Mouse (Mus musculus) G1E (cell line): ENCODE measurements at regions not wholly inside any gene's neighbourhood (a gene's known extent, or its start where the extent isn't known, plus 50 kb on each side); places are given as distances from the start of the nearest gene placed in this dataset.

Source experiments
- ATAC-seq: 2 replicates; pipeline ENCODE4 v1.8.0; 2016; ENCODE audit warnings: mild to moderate bottlenecking; ENCODE audit not compliant: insufficient number of reproducible peaks, poor library complexity, low FRiP score, severe bottlenecking; ENCODE audit errors: extremely low read depth
- DNase-seq: peaks from one replicate; pipeline ENCODE4 v3.0.0; 2012; ENCODE audit warnings: low spot score
- H3K27me3 ChIP-seq: 2 replicates; pipeline ENCODE4 v1.6.1; 2012; ENCODE audit warnings: mild to moderate bottlenecking, low read length, inconsistent platforms; ENCODE audit not compliant: insufficient read depth
- H3K36me3 ChIP-seq: replicated peaks from 2 replicates; pipeline ENCODE3; 2012; ENCODE audit warnings: mild to moderate bottlenecking, inconsistent platforms
- H3K4me1 ChIP-seq: 2 replicates; pipeline ENCODE4 v1.6.1; 2012; ENCODE audit warnings: low read depth, low read length, inconsistent platforms, mixed read lengths; ENCODE audit not compliant: insufficient read depth
- H3K4me3 ChIP-seq: 2 replicates; pipeline ENCODE4 v1.5.1; 2012; ENCODE audit warnings: low read depth, mild to moderate bottlenecking, inconsistent platforms, low read length, moderate library complexity, mixed read lengths
- H3K9me3 ChIP-seq: replicated peaks from 2 replicates; pipeline ENCODE4 v1.6.1; 2012; ENCODE audit warnings: inconsistent platforms
- CTCF ChIP-seq: IDR thresholded peaks from 2 replicates; pipeline ENCODE4 v1.5.1; 2012; ENCODE audit warnings: low read depth, low read length, inconsistent platforms, mixed read lengths
- GATA1 ChIP-seq: IDR thresholded peaks from 2 replicates; pipeline ENCODE4 v1.6.1; 2012; ENCODE audit warnings: borderline replicate concordance, low read length, inconsistent platforms, mixed read lengths
- GATA2 ChIP-seq: IDR thresholded peaks from 2 replicates; pipeline ENCODE4 v1.6.1; 2012; ENCODE audit warnings: low read depth, low read length, inconsistent platforms, borderline replicate concordance
- POLR2AphosphoS5 ChIP-seq: IDR thresholded peaks from 2 replicates; pipeline ENCODE4 v1.6.1; 2012; ENCODE audit warnings: low read depth, low read length, inconsistent platforms; ENCODE audit not compliant: insufficient replicate concordance
- TAL1 ChIP-seq: conservative IDR thresholded peaks from 2 replicates; pipeline ENCODE4 v1.6.1; 2012; ENCODE audit warnings: low read depth, low read length, inconsistent platforms, mixed read lengths

DNA sequence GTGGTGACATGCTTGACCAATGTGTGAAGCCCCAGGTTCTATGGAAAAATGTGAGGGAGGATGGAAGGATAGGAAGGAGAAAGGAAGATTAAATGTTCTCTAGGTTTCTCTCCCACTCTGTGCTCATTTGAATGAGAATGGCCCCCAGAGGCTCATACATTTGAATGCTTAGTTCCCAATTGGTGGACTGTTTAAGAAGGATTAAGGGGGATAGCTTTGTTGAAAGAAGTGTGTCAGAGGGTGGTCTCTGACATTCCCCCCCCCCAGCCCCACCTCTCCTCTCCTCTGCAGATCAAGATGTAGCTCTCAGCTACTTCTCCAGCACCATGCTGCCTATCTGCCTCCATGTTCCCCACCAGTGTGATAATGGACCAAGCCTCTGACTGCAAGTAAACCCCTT, 467.7 kb upstream of the Castor2 start:
- Histone ChIP-seq H3K9me3 (peaks cover 23% of the 10 kb centered on the region), H3K4me3 (no peak overlapping the region), H3K27me3 (no peaks in the 10 kb centered on the region), H3K4me1 (no peaks in the 10 kb centered on the region), H3K36me3 (no peaks in the 10 kb centered on the region)
- ATAC-seq, result no peak
- DNase-seq, result no peak
- no peak for TF ChIP-seq GATA1
- TF ChIP-seq CTCF, result no peak
- no peak for TF ChIP-seq GATA2
- no peak for TF ChIP-seq TAL1
- TF ChIP-seq POLR2AphosphoS5, result no peak

DNA sequence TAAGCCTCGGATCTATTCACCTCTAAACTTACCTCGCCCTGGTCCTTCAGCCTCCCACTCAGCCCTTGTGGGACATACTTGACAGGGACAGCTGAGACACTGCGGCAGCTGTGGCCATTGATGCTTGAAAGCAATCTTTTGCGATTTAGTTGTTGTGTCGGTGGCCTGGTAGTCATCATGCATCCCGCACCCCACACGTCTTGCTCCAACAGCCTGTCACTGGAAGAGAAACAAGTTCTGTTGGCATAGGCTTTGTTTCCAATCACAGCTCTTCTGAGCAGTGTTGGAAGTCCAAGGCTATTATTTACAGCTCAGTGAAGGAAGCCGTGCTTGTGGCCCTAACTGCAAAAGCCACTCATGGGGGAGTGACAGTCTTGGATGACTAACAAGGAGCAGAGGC, 480.2 kb upstream of the Castor2 start:
- peaks cover 38% of the 10 kb centered on the region for H3K9me3 ChIP-seq
- ATAC-seq (no peak), DNase-seq (no peak)
- no peaks in the 10 kb centered on the region for H3K4me1 ChIP-seq
- TF ChIP-seq TAL1, result no peak
- TF ChIP-seq CTCF, result no peak
- TF ChIP-seq GATA1, result no peak
- no peak for TF ChIP-seq GATA2
- TF ChIP-seq POLR2AphosphoS5, result no peak
- H3K27me3 ChIP-seq, result no peaks in the 10 kb centered on the region
- H3K36me3 ChIP-seq, result no peaks in the 10 kb centered on the region
- no peak overlapping the region for H3K4me3 ChIP-seq

DNA sequence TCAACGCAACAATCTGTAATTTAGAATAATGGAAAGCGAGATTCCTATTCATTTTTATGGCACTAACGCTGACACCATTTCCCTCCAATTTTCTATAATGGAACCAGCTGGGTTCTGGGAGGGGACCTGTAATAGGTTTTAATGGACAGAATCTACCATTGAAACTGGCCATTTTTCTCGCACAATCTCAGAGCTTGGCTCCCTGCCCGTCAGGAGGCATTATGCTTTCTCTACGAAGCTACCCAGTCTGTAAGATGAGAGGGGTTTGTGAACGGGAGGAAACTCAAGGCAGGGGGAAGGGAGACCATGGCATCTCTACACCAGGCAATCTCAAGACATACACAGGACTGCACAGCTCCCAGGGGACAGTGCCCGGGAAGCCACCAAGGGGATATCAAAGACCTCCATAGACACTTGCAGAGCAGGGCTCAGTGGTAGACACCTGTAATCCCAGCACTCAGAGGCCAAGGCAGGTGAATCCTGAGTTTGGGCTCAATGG, 498.2 kb upstream of the Castor2 start:
- Histone ChIP-seq H3K27me3 (no peaks in the 10 kb centered on the region), H3K4me3 (no peak overlapping the region), H3K9me3 (peaks cover 59% of the 10 kb centered on the region), H3K4me1 (no peaks in the 10 kb centered on the region), H3K36me3 (no peaks in the 10 kb centered on the region)
- DNase-seq (no peak), ATAC-seq (no peak)
- TF ChIP-seq POLR2AphosphoS5 (no peak), GATA2 (no peak), GATA1 (no peak), TAL1 (no peak), CTCF (no peak)

DNA sequence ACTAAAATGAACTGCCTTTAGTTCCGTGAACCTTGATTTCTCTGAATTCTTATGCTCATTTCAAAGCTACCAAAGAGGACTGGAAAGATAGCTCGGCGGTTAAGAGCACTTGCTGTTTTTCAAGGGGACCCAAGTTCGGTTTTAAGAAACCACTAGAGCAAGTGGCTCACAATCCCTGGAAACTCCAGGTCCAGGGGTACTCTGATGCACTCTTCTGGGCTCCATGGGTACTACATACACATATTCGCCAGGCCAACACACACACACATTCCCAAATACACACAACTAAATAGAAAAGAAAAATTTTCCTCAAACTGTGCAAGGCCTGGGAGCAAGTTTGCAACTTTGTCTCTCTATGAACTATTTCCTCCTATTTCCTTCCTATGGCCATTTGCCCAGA, 498.9 kb upstream of the Castor2 start:
- no peak for TF ChIP-seq GATA1
- no peak for TF ChIP-seq GATA2
- no peak for TF ChIP-seq CTCF
- TF ChIP-seq TAL1, result no peak
- no peak for TF ChIP-seq POLR2AphosphoS5
- Histone ChIP-seq H3K36me3 (no peaks in the 10 kb centered on the region), H3K4me1 (no peaks in the 10 kb centered on the region), H3K4me3 (no peak overlapping the region), H3K27me3 (no peaks in the 10 kb centered on the region), H3K9me3 (peaks cover 58% of the 10 kb centered on the region)
- ATAC-seq (no peak), DNase-seq (no peak)

DNA sequence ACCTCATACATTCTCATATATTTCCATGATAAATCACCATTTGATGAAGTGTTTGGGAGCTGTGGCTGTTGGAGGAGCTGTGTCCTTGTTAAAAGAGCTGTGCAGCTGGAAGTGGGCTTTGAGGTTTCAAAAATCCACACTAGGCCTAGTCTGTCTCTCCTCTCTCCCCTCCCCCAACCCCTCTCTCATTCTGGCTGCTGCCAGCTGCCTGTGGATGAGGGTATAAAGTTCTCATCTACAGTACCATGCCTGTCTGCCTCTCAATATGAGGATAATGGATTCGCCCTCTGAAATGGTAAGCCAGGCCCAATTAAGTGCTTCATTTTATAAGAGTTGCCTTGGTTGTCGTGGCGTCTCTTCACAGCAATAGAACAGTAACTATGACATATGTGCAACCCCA, 501.4 kb upstream of the Castor2 start:
- H3K36me3 ChIP-seq, result no peaks in the 10 kb centered on the region
- TF ChIP-seq POLR2AphosphoS5 (no peak), GATA2 (no peak), CTCF (no peak), TAL1 (no peak), GATA1 (no peak)
- DNase-seq (no peak), ATAC-seq (no peak)
- no peak overlapping the region for H3K4me3 ChIP-seq
- H3K27me3 ChIP-seq, result no peaks in the 10 kb centered on the region
- peaks cover 54% of the 10 kb centered on the region for H3K9me3 ChIP-seq
- no peaks in the 10 kb centered on the region for H3K4me1 ChIP-seq

DNA sequence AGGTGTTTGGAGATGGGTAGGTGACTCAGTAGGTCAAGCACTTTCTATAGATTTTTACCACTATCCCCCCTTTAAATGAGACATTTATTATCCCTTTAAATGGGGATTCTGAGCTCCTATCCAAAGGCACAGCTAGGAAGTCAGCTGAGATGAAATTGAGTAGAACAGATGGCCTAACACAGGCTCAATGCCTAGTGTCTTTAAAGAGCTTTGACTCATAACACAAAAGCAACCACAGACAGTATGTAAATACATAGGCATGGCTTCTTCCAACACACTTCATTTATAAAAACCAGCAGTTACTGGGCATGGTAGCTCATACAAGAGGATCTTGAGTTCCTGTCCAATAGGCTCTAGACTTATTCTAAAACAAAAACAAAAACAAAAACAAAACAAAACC, 513.0 kb upstream of the Castor2 start:
- Histone ChIP-seq H3K36me3 (no peaks in the 10 kb centered on the region), H3K27me3 (no peaks in the 10 kb centered on the region), H3K4me1 (no peaks in the 10 kb centered on the region), H3K4me3 (no peak overlapping the region), H3K9me3 (peaks cover 49% of the 10 kb centered on the region)
- no peak for TF ChIP-seq GATA2
- no peak for ATAC-seq
- no peak for DNase-seq

DNA sequence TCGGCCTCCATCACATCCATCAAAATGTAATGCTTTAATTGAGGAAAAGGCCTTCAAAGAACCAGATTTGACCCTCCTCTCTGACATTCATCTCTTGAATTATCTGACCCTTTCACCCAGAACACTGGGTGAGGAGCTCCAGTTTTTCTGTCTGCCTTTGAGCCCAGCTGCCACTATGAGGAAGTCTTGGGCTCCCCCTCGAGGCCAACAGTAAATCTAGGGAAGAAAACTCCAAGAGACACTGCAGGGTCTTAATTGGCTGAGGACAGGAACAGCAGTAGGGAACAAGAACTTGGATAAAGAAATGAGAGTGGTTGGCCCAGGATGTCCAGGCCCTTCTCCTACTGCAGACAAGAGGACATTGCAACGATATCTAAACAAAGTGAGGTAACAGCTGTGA, 514.3 kb upstream of the Castor2 start:
- Histone ChIP-seq H3K4me3 (no peak overlapping the region), H3K27me3 (no peaks in the 10 kb centered on the region), H3K4me1 (no peaks in the 10 kb centered on the region), H3K9me3 (peaks cover 55% of the 10 kb centered on the region), H3K36me3 (no peaks in the 10 kb centered on the region)
- DNase-seq (no peak), ATAC-seq (no peak)
- TF ChIP-seq GATA1 (no peak), POLR2AphosphoS5 (no peak), CTCF (no peak), GATA2 (no peak), TAL1 (no peak)
